Mouse (Mus musculus) erythroid progenitor cell, adult 5-6 weeks (primary cell): Measurements from ENCODE around the gene Unc5a. TPM values are rescaled to one million over a fixed set of nuclear protein-coding genes. Genes with fewer than 3 reads are reported as not detected.

ENCODE experiments used
- ATAC-seq: replicated peaks from 2 replicates; pipeline ENCODE4 v1.8.0; 2016; ENCODE audit warnings: moderate number of reproducible peaks, mild to moderate bottlenecking, moderate TSS enrichment, inconsistent platforms; ENCODE audit not compliant: poor library complexity, low FRiP score, severe bottlenecking
- total RNA-seq, 2 experiments: library from RNA; stranded (forward) in 1 of 2; stranded (reverse) in 1 of 2; fragments of 150-400 nt in 1 of 2; fragments of 186-747, 209-891 nt in 1 of 2; gene quantifications; 2 replicates each; pipeline versions ENCODE4 v1.2.3 to v1.2.4; 2015 to 2017; ENCODE audit warnings: low replicate concordance in 2 of 2

The Unc5a gene
- total RNA-seq, 2 experiments from 2014 or later = not detected

DNA sequence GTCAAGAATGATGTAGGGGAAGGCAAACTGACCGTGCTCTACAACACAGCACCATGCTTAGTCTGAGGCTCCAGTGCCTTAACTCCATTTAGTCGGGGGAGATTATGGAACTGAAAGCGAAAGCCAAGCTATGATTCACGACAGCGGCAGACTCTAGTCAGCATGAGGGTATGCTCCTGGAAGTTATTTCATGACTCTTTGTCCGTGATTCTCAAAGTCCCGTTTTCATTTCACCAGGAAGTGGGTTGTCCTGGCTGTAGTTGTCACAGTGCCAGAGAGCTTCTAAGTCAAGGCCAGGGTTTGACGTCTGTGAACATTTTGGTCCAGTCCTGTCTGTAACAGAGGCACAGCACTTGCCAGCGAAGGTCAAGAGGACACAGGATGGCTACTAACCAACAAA, 73.5 kb downstream of the Unc5a start:
- no peak for ATAC-seq

GRCm38 (mm10) chr13:55024215-55024614, 75.0 kb downstream of the Unc5a start:
- no peak for ATAC-seq

GRCm38 (mm10) chr13:55040016-55040415, 90.8 kb downstream of the Unc5a start:
- ATAC-seq = no peak

- no peak for ATAC-seq
Measured at GRCm38 (mm10) chr13:55047706-55048105, 98.5 kb downstream of the Unc5a start.

Other genes with a start within 250 kb of the Unc5a start
- gene Cdhr2, start 247.9 kb upstream of the Unc5a start, total RNA-seq (2015; ENCODE audit: low replicate concordance) = not detected in 2 replicates
- not detected in 2 replicates for gene Cdhr2, start 247.9 kb upstream of the Unc5a start, total RNA-seq (2017; ENCODE audit: low replicate concordance)
- not detected in 2 replicates for gene Gprin1, start 199.5 kb upstream of the Unc5a start, total RNA-seq (2015; ENCODE audit: low replicate concordance)
- not detected in 2 replicates for gene Gprin1, start 199.5 kb upstream of the Unc5a start, total RNA-seq (2017; ENCODE audit: low replicate concordance)
- gene Sncb, start 182.8 kb upstream of the Unc5a start, total RNA-seq (2015; ENCODE audit: low replicate concordance) = not detected in 2 replicates
- gene Sncb, start 182.8 kb upstream of the Unc5a start, total RNA-seq (2017; ENCODE audit: low replicate concordance) = not detected in 2 replicates
- gene Eif4e1b, start 165.4 kb upstream of the Unc5a start, total RNA-seq (2015; ENCODE audit: low replicate concordance) = not detected in 2 replicates
- not detected in 2 replicates for gene Eif4e1b, start 165.4 kb upstream of the Unc5a start, total RNA-seq (2017; ENCODE audit: low replicate concordance)
- not detected in 2 replicates for gene Tspan17, start 160.0 kb upstream of the Unc5a start, total RNA-seq (2015; ENCODE audit: low replicate concordance)
- gene Tspan17, start 160.0 kb upstream of the Unc5a start, total RNA-seq (2017; ENCODE audit: low replicate concordance) = 6.3 TPM in 1 of 2 replicates, not detected in the other
- gene Hk3, start 72.0 kb downstream of the Unc5a start, total RNA-seq (2015; ENCODE audit: low replicate concordance) = 8.8 and 22.3 TPM in 2 replicates
- gene Hk3, start 72.0 kb downstream of the Unc5a start, total RNA-seq (2017; ENCODE audit: low replicate concordance) = 12.9 and 24.6 TPM in 2 replicates
- 50.1 and 87.2 TPM in 2 replicates for gene Uimc1, start 150.9 kb downstream of the Unc5a start, total RNA-seq (2015; ENCODE audit: low replicate concordance)
- 92.4 and 105 TPM in 2 replicates for gene Uimc1, start 150.9 kb downstream of the Unc5a start, total RNA-seq (2017; ENCODE audit: low replicate concordance)
- 17.2 and 19.8 TPM in 2 replicates for gene Zfp346, start 155.9 kb downstream of the Unc5a start, total RNA-seq (2015; ENCODE audit: low replicate concordance)
- gene Zfp346, start 155.9 kb downstream of the Unc5a start, total RNA-seq (2017; ENCODE audit: low replicate concordance) = 21.1 and 21.5 TPM in 2 replicates
- not detected in 2 replicates for gene Gm17617, start 184.1 kb downstream of the Unc5a start, total RNA-seq (2015; ENCODE audit: low replicate concordance)
- gene Gm17617, start 184.1 kb downstream of the Unc5a start, total RNA-seq (2017; ENCODE audit: low replicate concordance) = not detected in 2 replicates
- gene Fgfr4, start 203.2 kb downstream of the Unc5a start, total RNA-seq (2015; ENCODE audit: low replicate concordance) = not detected in 2 replicates
- not detected in 2 replicates for gene Fgfr4, start 203.2 kb downstream of the Unc5a start, total RNA-seq (2017; ENCODE audit: low replicate concordance)